Mouse (Mus musculus): ENCODE results near the gene Gm49388. TPM values are rescaled to one million over a fixed set of nuclear protein-coding genes. Genes with fewer than 3 reads are reported as not detected.
"Not testable (repeated sequence)": the region's sequence is repeated elsewhere in the genome, so short reads cannot be mapped to it uniquely, and the experiment has no call there.

Gm49388 gene
- polyA plus RNA-seq, 1 experiment = not detected

DNA sequence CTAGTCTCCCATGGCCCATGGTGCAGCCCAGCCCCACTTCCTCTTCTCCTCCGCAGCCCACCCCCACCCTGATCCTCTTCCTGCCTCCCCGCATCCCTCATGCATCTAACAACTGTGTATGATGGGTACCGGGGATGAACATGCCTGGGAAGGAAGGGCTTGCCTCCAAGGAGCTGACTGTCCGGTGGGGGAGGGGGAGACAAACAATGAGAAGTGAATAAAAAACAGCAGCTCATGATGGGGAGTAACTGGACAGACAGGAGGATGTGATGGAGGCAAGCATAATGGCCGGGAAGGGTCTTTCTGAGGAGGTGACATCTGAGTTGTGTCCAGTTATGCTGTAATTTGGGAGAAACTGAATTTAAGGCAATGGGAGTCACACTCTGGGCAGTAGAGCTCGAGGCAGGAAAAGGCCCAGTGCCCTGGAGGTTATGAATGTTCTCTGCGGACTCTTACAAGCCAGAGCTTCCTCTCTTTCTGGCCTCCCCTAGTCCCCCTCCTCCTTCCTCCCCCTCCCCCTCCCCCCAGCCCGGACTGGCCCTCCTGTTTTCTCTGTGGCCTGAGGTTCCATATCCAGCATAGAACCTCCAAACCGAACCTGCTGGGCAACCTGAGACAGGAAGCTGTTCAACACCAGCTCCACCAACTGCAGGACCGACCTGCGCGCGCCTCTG is 35.6 kb downstream of the Gm49388 start:
- H3K4me1 ChIP-seq (ENCODE audit: control insufficient read depth) = peaks cover 2% of the 10 kb centered on the region; the same call in 1 of the 2 replicates
- H3K4me3 ChIP-seq (replicated peaks) = no peak overlapping the region
- no peaks in the 10 kb centered on the region for H3K36me3 ChIP-seq (ENCODE audit: control insufficient read depth)
- H3K27me3 ChIP-seq (ENCODE audit: control insufficient read depth) = peaks cover 26% of the 10 kb centered on the region
- TF ChIP-seq GATA1 (IDR thresholded peaks at IDR 0.05; ENCODE audit: low read length) (no peak), TAL1 (IDR thresholded peaks at IDR 0.05; ENCODE audit: low read length) (no peak)
- no peaks in the 10 kb centered on the region for H3K9me3 ChIP-seq (ENCODE audit: control insufficient read depth, low read length)

DNA sequence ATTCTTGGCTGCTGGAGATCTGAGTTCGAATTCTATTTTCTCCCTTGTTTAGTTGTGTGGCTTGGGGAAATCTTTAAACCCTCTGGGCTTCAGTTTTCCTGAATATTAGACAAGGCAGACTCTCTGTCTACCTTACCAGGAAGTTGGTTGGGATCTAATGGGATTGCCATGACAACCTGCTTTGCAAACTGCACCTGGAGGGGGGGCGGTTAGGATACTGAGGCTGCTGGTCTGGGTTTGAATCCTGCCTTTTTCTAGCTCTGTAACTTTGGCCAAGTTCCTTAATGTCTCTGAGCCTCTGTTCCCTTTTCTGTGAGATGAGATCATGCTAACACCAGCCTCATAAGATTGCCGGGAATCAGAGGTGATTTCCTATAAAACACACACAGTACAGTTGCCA is 37.1 kb downstream of the Gm49388 start:
- Histone ChIP-seq H3K9me3 (ENCODE audit: control insufficient read depth, low read length) (no peaks in the 10 kb centered on the region), H3K4me1 (ENCODE audit: control insufficient read depth) (no peaks in the 10 kb centered on the region), H3K4me3 (replicated peaks) (no peak overlapping the region), H3K36me3 (ENCODE audit: control insufficient read depth) (no peaks in the 10 kb centered on the region), H3K27me3 (ENCODE audit: control insufficient read depth) (peaks cover 26% of the 10 kb centered on the region)
- TF ChIP-seq TAL1 (IDR thresholded peaks at IDR 0.05; ENCODE audit: low read length) (no peak), GATA1 (IDR thresholded peaks at IDR 0.05; ENCODE audit: low read length) (no peak)

DNA sequence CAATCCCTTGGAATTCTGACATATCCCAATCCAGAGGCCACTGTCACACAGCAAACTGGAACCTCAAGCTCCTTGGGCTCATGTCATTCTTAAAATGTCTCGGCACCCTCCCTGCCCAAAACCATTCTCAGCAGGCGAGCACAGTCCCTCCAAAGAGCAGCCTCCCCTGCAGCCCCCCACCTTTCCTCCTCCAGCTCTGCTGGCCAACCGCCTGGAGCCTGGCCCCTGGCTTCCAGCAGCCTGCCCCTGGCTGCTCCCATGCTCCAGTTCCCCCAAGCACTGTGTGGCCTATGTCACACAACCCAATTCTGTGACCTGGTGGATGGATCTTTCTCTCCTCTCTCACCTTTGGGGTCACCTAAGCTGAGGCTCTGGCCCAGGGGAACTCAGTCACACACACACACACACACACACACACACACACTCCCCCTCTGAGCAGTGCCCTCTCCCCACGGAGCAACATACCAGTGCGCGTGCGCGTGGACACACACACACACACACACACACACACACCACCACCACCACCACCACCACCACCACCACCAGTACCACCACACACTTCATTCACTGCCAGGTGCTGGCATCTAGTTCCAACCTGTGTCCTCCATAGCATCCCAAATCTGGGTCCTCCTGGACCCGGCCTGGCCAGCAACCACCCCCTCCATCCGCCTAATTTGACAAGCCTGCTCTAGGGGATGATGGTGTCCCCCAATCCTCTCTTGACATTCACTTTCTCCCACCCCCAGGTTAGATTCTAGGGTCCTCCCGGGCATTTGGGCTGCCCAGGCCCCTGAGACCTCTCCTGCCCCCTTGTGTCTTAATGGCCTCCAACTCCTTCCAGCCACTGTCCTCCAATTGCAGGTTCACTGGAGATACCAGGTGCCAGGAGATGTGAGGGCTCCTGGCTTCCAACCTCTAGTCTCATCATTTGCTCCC is 38.1 kb downstream of the Gm49388 start:
- no peaks in the 10 kb centered on the region for H3K4me1 ChIP-seq (ENCODE audit: control insufficient read depth)
- H3K36me3 ChIP-seq (ENCODE audit: control insufficient read depth) = no peaks in the 10 kb centered on the region
- H3K4me3 ChIP-seq (replicated peaks) = no peak overlapping the region
- no peak for TF ChIP-seq TAL1 (IDR thresholded peaks at IDR 0.05; ENCODE audit: low read length)
- no peak for TF ChIP-seq GATA1 (IDR thresholded peaks at IDR 0.05; ENCODE audit: low read length)
- H3K9me3 ChIP-seq (ENCODE audit: control insufficient read depth, low read length) = no peaks in the 10 kb centered on the region
- peaks cover 26% of the 10 kb centered on the region for H3K27me3 ChIP-seq (ENCODE audit: control insufficient read depth)

DNA sequence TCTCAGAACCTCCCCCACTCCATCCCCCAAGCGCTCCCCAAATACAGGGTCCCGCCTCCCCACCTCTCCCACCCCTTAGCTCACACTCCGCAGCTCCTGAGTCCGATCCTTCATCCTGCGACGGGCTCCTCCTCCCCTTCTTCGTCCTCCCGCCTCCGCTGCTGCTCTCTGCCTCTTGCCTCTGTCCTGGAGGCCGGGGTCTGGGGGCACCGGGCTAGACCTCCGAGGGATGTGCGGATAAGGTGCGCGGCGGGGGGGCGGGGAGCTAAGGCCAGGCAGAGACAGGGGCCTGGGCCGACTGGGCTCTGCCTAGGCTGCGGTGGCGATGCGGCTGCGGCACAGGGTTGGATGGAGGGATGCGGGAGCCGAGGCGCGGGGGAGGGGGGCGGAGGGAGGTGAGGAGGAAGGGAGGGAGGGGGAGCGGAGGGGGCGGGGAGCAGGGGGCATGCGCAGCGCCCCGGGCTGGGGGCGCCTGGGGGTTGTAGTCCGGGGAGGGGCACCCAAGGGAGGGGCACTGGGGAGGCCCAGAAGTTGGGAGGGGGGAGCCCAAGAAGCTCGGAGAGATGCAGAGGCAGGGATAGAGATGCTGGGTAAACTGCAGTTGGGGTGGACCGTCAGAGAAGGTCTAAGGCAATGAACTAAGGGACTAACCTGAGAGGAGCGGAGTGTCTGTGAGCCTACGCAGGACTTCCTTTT is 38.9 kb downstream of the Gm49388 start, which contains the start of the genes Stx4a and Stx1b:
Stx4a (plus strand) TSS at position 119 of the 696 bp plus-strand sequence.
Stx1b (minus strand) TSS at position 374 of the 696 bp plus-strand sequence.
- Histone ChIP-seq H3K9me3 (ENCODE audit: control insufficient read depth, low read length) (no peaks in the 10 kb centered on the region), H3K4me1 (ENCODE audit: control insufficient read depth) (no peaks in the 10 kb centered on the region), H3K4me3 (replicated peaks) (no peak within 1 kb of the TSS), H3K36me3 (ENCODE audit: control insufficient read depth) (no peaks in the 10 kb centered on the region), H3K27me3 (ENCODE audit: control insufficient read depth) (peaks cover 26% of the 10 kb centered on the region)
- no peak for TF ChIP-seq GATA1 (IDR thresholded peaks at IDR 0.05; ENCODE audit: low read length)
- no peak for TF ChIP-seq TAL1 (IDR thresholded peaks at IDR 0.05; ENCODE audit: low read length)

DNA sequence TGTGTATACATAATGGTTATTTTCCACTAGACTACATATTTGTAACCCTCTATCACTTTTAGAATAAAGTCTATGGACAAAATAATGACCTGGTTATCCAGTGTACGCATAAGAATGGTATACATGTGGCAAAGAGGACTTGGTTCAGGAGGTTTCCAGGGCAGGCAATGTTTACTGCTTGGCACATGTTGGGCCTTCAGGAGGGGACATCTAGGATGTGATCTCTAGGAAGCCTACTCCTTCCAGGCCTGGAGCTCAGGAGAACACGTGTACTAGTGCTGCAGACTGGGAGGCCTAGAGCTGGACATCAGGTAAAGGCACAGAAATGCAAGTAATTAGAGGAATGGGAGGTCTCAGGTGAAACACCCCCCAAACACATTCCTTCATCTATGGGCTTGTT is 50.1 kb downstream of the Gm49388 start:
- Histone ChIP-seq H3K4me3 (replicated peaks) (no peak overlapping the region), H3K27me3 (ENCODE audit: control insufficient read depth) (no peaks in the 10 kb centered on the region), H3K36me3 (ENCODE audit: control insufficient read depth) (no peaks in the 10 kb centered on the region), H3K4me1 (ENCODE audit: control insufficient read depth) (peaks cover 3% of the 10 kb centered on the region), H3K9me3 (ENCODE audit: control insufficient read depth, low read length) (no peaks in the 10 kb centered on the region)
- TF ChIP-seq GATA1 (IDR thresholded peaks at IDR 0.05; ENCODE audit: low read length) = no peak
- no peak for TF ChIP-seq TAL1 (IDR thresholded peaks at IDR 0.05; ENCODE audit: low read length)

DNA sequence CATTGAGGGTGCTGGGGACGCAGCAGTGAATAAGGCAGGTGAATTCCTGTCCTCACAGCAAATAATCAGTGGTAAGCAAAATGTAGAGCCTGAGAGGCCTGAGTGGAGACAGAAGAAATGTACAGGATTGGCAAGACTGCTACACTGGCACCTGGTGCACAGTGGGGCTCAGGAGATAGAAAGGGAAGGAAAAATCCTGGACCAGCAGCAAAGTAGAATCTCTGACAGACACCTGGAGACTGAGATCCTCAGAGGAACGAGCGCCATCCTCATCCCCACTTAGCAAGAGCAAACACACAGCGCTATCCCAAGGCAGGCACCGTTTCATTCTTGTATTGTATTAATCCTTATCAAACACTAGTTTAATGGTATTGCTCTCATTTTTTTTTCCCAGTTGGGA is 52.1 kb downstream of the Gm49388 start:
- Histone ChIP-seq H3K4me1 (ENCODE audit: control insufficient read depth) (peaks cover 22% of the 10 kb centered on the region), H3K9me3 (ENCODE audit: control insufficient read depth, low read length) (no peaks in the 10 kb centered on the region), H3K4me3 (replicated peaks) (no peak overlapping the region), H3K36me3 (ENCODE audit: control insufficient read depth) (no peaks in the 10 kb centered on the region), H3K27me3 (ENCODE audit: control insufficient read depth) (no peaks in the 10 kb centered on the region)
- TF ChIP-seq TAL1 (IDR thresholded peaks at IDR 0.05; ENCODE audit: low read length) (no peak), GATA1 (IDR thresholded peaks at IDR 0.05; ENCODE audit: low read length) (no peak)

DNA sequence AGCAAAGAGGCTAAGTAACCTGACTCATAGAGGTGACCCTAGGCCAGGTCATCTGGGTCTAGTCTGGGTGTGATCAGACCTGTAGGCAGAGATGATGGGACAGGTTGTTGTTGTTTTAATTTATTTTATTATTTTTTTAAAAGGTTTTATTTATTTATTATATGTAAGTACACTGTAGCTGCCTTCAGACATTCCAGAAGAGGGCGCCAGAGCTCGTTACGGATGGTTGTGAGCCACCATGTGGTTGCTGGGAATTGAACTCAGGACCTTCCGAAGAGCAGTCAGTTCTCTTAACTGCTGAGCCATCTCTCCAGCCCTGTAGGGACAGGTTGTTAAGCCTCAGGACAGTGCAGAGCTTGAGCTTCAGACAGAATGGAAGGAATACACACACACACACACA is 52.5 kb downstream of the Gm49388 start:
- not testable (repeated sequence) for H3K27me3 ChIP-seq (ENCODE audit: control insufficient read depth); H3K4me3 ChIP-seq (replicated peaks); H3K9me3 ChIP-seq (ENCODE audit: control insufficient read depth, low read length); H3K36me3 ChIP-seq (ENCODE audit: control insufficient read depth)
- peaks cover 25% of the 10 kb centered on the region for H3K4me1 ChIP-seq (ENCODE audit: control insufficient read depth)

DNA sequence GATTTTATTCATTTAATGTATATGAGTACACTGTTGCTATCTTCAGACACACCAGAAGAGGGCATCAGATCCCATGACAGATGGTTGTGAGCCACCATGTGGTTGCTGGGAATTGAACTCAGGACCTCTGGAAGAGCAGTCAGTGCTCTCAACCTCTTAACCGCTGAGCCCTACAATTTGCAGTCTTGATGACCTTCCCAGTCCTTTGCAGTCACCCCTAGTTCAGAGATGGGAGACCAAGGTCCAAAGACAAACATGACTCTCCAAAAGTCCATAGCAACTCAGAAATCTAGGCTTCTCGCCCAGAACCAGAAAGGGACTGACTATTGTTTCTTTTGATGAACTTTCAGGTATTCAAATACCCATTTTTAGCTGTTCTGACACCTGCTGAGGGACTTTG is 54.6 kb downstream of the Gm49388 start:
- H3K27me3 ChIP-seq (ENCODE audit: control insufficient read depth) = not testable (repeated sequence)
- H3K4me1 ChIP-seq (ENCODE audit: control insufficient read depth) = peaks cover 25% of the 10 kb centered on the region
- H3K36me3 ChIP-seq (ENCODE audit: control insufficient read depth) = peaks cover 13% of the 10 kb centered on the region

DNA sequence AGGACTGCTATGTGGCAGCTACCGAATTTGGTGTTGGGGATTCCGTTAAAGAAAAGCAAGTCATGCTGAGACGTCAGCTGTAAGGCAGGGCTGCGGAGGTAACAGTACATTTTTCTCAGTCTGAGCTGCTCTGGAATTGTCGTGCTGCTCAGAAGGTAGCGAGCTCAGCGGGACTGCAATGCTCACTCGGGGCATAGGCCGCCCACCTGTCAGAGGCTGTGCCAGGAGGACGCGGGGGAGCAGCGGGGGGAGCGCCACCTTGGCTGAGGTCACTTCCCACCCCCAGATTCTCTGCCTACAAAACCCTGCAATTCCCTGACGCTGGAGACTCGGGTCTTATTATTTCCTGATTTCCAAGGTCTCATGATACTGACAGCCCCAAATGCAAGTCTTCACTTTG is 55.5 kb downstream of the Gm49388 start:
- Histone ChIP-seq H3K4me1 (ENCODE audit: control insufficient read depth) (peaks cover 25% of the 10 kb centered on the region), H3K36me3 (ENCODE audit: control insufficient read depth) (peaks cover 17% of the 10 kb centered on the region), H3K9me3 (ENCODE audit: control insufficient read depth, low read length) (no peaks in the 10 kb centered on the region), H3K4me3 (replicated peaks) (peak overlapping the region; percentile 75), H3K27me3 (ENCODE audit: control insufficient read depth) (no peaks in the 10 kb centered on the region)
- no peak for TF ChIP-seq TAL1 (IDR thresholded peaks at IDR 0.05; ENCODE audit: low read length)

More for the DNA sequence above, 54.6 kb downstream of the Gm49388 start:
- not testable (repeated sequence) for H3K9me3 ChIP-seq (ENCODE audit: control insufficient read depth, low read length); H3K4me3 ChIP-seq (replicated peaks)

All from erythroblast, embryonic 14.5 days (primary cell).